Mouse (Mus musculus): ENCODE data around the gene Prr5. TPM values are rescaled to one million over a fixed set of nuclear protein-coding genes. Genes with fewer than 3 reads are reported as not detected.

Prr5 gene
- polyA plus RNA-seq (2017; shearing (Covaris generic)): not detected

GRCm38 (mm10) chr15:84668938-84669747 lies at the start of gene Prr5:
Prr5 (plus strand) TSS chr15:84669620.

GRCm38 (mm10) chr15:84719791-84720190 lies 50.4 kb downstream of the Prr5 start, which contains the start of gene Arhgap8:
Arhgap8 (plus strand) TSS chr15:84720052.

Other genes starting within 250 kb of the Prr5 start
- not detected for gene Shisal1, start 222.5 kb upstream of the Prr5 start, polyA plus RNA-seq (2017; shearing (Covaris generic))
- 3.0 TPM for gene Rtl6, start 111.8 kb upstream of the Prr5 start, polyA plus RNA-seq (2017; shearing (Covaris generic))
- gene Arhgap8, start 50.4 kb downstream of the Prr5 start, polyA plus RNA-seq (2017; shearing (Covaris generic)): not detected
- gene Phf21b, start 186.4 kb downstream of the Prr5 start, polyA plus RNA-seq (2017; shearing (Covaris generic)): 0.31 TPM

All from CD4-positive, CD25-positive, alpha-beta regulatory T cell, adult 9 weeks (primary cell).